Mouse (Mus musculus) ZHBTc4 (cell line): ENCODE measurements around the gene Dgke.
"Not testable (repeated sequence)": the region's sequence is repeated elsewhere in the genome, so short reads cannot be mapped to it uniquely, and the experiment has no call there.

ENCODE experiments used
- DNase-seq: peaks from one replicate; pipeline ENCODE4 v3.0.0-alpha.2; 2011; ENCODE audit warnings: low read depth, low spot score

The Dgke gene

GRCm38 (mm10) chr11:89066750-89067149 lies at the start of gene Dgke:
TSS of gene Dgke (minus strand) at chr11:89066850.
- DNase-seq = no peak

GRCm38 (mm10) chr11:89107180-89107807 lies 40.6 kb upstream of the Dgke start:
- DNase-seq = peak; percentile 75

GRCm38 (mm10) chr11:89105823-89106222 lies 39.2 kb upstream of the Dgke start:
- peak; percentile 97 for DNase-seq

GRCm38 (mm10) chr11:89105211-89105610 lies 38.6 kb upstream of the Dgke start:
- DNase-seq = no peak

GRCm38 (mm10) chr11:89103166-89103565 lies 36.5 kb upstream of the Dgke start:
- DNase-seq = no peak

- no peak for DNase-seq
Measured at GRCm38 (mm10) chr11:89100826-89101321, 34.2 kb upstream of the Dgke start.

GRCm38 (mm10) chr11:89100403-89100802 lies 33.8 kb upstream of the Dgke start:
- DNase-seq = peak; percentile 98

- DNase-seq = no peak
Measured at GRCm38 (mm10) chr11:89098930-89099329, 32.3 kb upstream of the Dgke start.

- no peak for DNase-seq
Measured at GRCm38 (mm10) chr11:89098083-89098835, 31.6 kb upstream of the Dgke start.

GRCm38 (mm10) chr11:89097292-89097691 lies 30.6 kb upstream of the Dgke start:
- DNase-seq = not testable (repeated sequence)

GRCm38 (mm10) chr11:89095306-89095705 lies 28.7 kb upstream of the Dgke start:
- no peak for DNase-seq

- no peak for DNase-seq
Measured at GRCm38 (mm10) chr11:89092714-89093113, 26.1 kb upstream of the Dgke start.

GRCm38 (mm10) chr11:89090359-89090758 lies 23.7 kb upstream of the Dgke start:
- not testable (repeated sequence) for DNase-seq

- DNase-seq = peak; percentile 74
Measured at GRCm38 (mm10) chr11:89088754-89089153, 22.1 kb upstream of the Dgke start.

GRCm38 (mm10) chr11:89086208-89086809 lies 19.7 kb upstream of the Dgke start:
- DNase-seq = no peak

- peak; percentile 78 for DNase-seq
Measured at GRCm38 (mm10) chr11:89084601-89085000, 18.0 kb upstream of the Dgke start.

GRCm38 (mm10) chr11:89082691-89083090 lies 16.0 kb upstream of the Dgke start:
- DNase-seq = not testable (repeated sequence)

GRCm38 (mm10) chr11:89081906-89082305 lies 15.3 kb upstream of the Dgke start:
- DNase-seq = not testable (repeated sequence)

GRCm38 (mm10) chr11:89078996-89079680 lies 12.5 kb upstream of the Dgke start:
- no peak for DNase-seq

GRCm38 (mm10) chr11:89078305-89078704 lies 11.7 kb upstream of the Dgke start:
- no peak for DNase-seq

- DNase-seq = no peak
Measured at GRCm38 (mm10) chr11:89077601-89078000, 11.0 kb upstream of the Dgke start.

- DNase-seq = no peak
Measured at GRCm38 (mm10) chr11:89076370-89076821, 9.7 kb upstream of the Dgke start.
